Mouse (Mus musculus): ENCODE measurements around the gene Nhsl2. TPM values are rescaled to one million over a fixed set of nuclear protein-coding genes. Genes with fewer than 3 reads are reported as not detected.

The Nhsl2 gene
- polyA plus RNA-seq, 1 experiment from 2014 or later, result 0.76 TPM

DNA sequence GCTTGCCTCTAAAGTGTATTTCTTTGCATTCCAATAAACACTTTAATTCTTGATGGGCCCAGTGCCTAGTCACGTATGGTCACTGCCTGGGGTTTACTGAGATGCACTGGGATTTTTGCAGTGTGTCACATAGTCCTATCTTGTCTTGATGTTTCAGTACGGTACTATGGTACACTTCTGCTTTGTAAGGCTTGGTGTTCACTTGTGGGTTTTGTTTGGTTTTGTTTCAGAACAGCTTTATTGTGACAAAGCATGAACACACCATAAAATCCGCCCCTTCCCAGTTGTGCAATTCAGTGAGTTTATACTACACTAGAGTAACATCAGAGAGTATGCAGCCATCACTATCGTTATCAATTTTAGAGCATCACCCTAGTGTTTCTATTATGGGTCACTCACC is 204.8 kb downstream of the Nhsl2 start:
- DNase-seq (no peak), ATAC-seq (ENCODE audit: low read depth) (no peak)
- Histone ChIP-seq H3K9ac (no peak overlapping the region), H3K36me3 (no peaks in the 10 kb centered on the region), H3K27me3 (peaks cover 13% of the 10 kb centered on the region; the same call in 1 of the 2 replicates), H3K9me3 (replicated peaks) (no peaks in the 10 kb centered on the region), H3K27ac (no peak overlapping the region), H3K4me3 (replicated peaks) (no peak overlapping the region), H3K4me2 (no peak overlapping the region), H3K4me1 (replicated peaks) (no peaks in the 10 kb centered on the region)
- 61% methylated on average over 4 of the region's 4 CpGs for WGBS (ENCODE audit: insufficient replicate concordance)

DNA sequence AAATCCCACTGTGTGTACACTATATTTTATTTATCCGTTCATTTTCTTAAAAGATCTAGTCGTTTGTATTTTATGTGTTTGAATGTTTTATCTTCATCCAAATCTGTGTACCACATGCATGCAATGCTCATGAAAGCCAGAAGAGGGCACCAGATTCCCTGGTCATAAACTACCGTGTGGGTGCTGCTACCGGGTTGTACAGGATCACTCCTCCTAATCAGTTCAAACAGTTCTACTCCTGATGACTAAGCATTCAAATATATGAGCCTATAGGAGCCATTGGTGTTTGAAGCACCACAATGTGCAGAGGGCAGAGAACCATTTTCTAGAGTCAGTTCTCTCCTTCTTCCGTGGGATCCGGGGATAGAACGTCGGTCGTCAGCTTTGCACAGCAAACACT is 210.3 kb downstream of the Nhsl2 start:
- no peak overlapping the region for H3K9ac ChIP-seq
- ATAC-seq (ENCODE audit: low read depth), result peak; percentile 94
- WGBS (ENCODE audit: insufficient replicate concordance), result 43% methylated on average over 9 of the region's 9 CpGs

DNA sequence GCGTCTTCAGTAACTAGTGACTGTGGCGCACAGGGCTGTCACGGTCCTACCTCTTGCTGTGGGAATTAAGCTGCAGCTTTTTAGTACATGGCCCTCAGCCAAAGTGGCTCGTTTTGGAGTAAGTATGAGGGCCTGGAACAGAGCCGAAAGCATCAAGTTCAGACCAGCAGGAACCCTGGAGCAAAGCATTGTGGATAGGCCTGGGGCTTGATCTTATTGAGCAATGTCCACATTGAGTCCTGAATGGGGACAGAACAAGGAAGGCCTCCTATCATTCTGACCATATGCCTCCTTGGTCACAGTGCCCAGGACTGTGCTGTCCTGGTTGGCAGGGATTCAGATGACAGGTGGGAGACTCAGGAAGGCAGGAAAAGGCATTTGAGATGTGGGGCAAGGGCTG is 211.1 kb downstream of the Nhsl2 start:
- WGBS (ENCODE audit: insufficient replicate concordance), result 84% methylated on average over 5 of the region's 5 CpGs
- Histone ChIP-seq H3K9ac (no peak overlapping the region), H3K4me2 (no peak overlapping the region), H3K9me3 (replicated peaks) (no peaks in the 10 kb centered on the region), H3K36me3 (no peaks in the 10 kb centered on the region), H3K27ac (no peak overlapping the region), H3K4me1 (replicated peaks) (peaks cover 15% of the 10 kb centered on the region), H3K27me3 (no peaks in the 10 kb centered on the region), H3K4me3 (replicated peaks) (no peak overlapping the region)
- no peak for ATAC-seq (ENCODE audit: low read depth)
- DNase-seq, result no peak

More for the DNA sequence above, 210.3 kb downstream of the Nhsl2 start:
- H3K36me3 ChIP-seq, result no peaks in the 10 kb centered on the region
- H3K4me2 ChIP-seq, result no peak overlapping the region
- H3K27ac ChIP-seq, result no peak overlapping the region
- no peak overlapping the region for H3K4me3 ChIP-seq (replicated peaks)
- peaks cover 15% of the 10 kb centered on the region for H3K4me1 ChIP-seq (replicated peaks)
- H3K9me3 ChIP-seq (replicated peaks), result no peaks in the 10 kb centered on the region
- H3K27me3 ChIP-seq, result no peaks in the 10 kb centered on the region
- peak; percentile 16 for DNase-seq

DNA sequence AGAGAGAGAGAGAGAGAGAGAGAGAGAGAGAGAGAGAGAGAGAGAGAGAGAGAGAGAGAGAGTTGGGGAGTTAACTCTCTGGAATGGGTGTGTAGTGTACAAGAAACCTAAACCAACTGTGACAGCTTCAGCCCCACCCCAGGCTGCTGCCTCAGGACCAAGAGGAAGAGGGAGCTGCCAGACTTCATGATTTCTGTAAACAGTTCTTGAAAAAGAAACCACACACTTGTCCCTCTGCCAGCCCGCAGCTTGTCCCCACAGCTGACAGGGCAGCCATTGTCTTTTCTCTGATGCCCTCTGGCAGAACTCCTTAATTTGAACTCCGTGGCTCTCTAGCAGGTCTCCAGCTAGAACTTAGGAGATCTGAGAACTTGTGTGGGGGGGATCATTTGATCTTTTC is 211.7 kb downstream of the Nhsl2 start:
- Histone ChIP-seq H3K4me2 (no peak overlapping the region), H3K27me3 (no peaks in the 10 kb centered on the region), H3K9ac (no peak overlapping the region), H3K4me1 (replicated peaks) (peaks cover 15% of the 10 kb centered on the region), H3K9me3 (replicated peaks) (no peaks in the 10 kb centered on the region), H3K36me3 (no peaks in the 10 kb centered on the region), H3K27ac (no peak overlapping the region), H3K4me3 (replicated peaks) (no peak overlapping the region)
- ATAC-seq (ENCODE audit: low read depth) (no peak), DNase-seq (no peak)
- 20% methylated on average over 2 of the region's 2 CpGs for WGBS (ENCODE audit: insufficient replicate concordance)

DNA sequence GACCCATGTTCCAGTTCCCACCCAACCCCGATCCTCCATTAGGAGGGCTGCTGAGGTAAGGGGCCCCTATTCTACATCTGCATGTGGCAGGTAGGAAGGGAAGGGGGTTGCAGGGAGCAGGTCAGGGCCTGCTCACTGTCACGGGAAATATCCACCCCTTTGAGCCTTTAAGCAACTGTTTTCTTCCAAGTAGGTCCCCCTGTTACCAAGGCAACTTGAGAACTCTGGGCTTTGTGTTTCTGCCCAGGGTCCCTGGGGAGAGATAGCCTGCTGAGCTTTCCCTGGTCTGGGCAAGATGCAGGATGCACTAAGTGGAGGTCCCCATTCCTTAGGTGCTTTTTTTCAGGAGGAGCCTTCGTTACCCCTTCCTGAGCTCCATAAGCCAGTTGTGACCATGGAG is 214.9 kb downstream of the Nhsl2 start:
- no peak for ATAC-seq (ENCODE audit: low read depth)
- 54% methylated on average over 3 of the region's 3 CpGs for WGBS (ENCODE audit: insufficient replicate concordance)
- Histone ChIP-seq H3K9me3 (replicated peaks) (no peaks in the 10 kb centered on the region), H3K4me3 (replicated peaks) (no peak overlapping the region), H3K27me3 (0 out of 2 replicates have a peak, but pooled peaks cover 9% of the 10 kb centered on the region), H3K4me2 (no peak overlapping the region), H3K27ac (no peak overlapping the region), H3K4me1 (replicated peaks) (peaks cover 15% of the 10 kb centered on the region), H3K36me3 (no peaks in the 10 kb centered on the region), H3K9ac (no peak overlapping the region)
- DNase-seq, result no peak

DNA sequence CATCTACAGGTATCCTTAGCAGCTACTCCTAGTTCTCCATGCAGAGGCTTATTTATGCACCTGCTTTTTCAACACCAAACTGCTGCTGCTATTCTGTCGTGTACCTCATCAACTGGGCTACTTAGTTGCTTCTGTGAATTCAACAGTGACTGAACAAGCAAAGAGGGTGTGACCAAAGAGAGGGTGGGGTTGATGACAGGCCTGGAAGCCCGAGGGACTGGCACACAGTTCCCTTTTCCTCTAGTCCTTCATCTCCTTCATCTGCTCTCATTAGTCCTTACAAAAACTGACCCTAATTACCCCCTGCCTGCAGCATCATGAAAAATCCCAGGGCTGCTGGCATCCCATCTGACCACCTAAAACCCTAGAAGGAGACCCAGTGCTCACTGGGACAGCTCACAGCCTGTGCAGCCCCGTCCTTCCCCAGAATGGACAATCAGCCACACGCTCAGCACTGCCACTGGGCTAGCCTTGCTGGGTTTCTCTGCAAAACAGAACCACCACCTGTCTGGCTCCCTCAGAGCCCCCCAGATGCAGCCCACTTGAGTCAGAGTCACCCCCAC is 216.1 kb downstream of the Nhsl2 start:
- Histone ChIP-seq H3K27ac (no peak overlapping the region), H3K4me2 (no peak overlapping the region), H3K9me3 (replicated peaks) (no peaks in the 10 kb centered on the region), H3K4me1 (replicated peaks) (peaks cover 7% of the 10 kb centered on the region; the same call in 1 of the 2 replicates), H3K36me3 (no peaks in the 10 kb centered on the region), H3K27me3 (peaks cover 20% of the 10 kb centered on the region), H3K4me3 (replicated peaks) (no peak overlapping the region), H3K9ac (no peak overlapping the region)
- 44% methylated on average over 4 of the region's 4 CpGs for WGBS (ENCODE audit: insufficient replicate concordance)
- ATAC-seq (ENCODE audit: low read depth), result no peak
- DNase-seq, result no peak

DNA sequence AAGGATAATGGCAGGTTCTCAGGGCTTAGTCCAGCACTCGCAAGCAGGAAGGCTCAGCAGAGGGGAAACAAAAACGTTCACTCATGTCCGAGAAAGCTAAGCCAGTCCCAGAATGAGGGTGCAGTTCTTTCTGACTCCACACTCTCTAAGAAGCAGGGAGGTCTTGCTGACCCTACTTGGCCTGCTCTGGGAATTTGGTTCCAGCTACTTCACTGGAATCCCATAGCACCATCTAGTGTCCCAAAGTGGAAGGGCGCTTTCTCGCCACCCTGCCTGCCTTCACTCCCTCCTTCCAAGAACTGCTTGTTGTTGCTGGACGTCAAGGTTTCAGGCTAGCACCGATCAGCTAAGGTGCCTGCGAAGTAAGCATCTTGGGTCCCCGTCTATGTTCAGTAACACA is 216.9 kb downstream of the Nhsl2 start:
- peaks cover under 1% of the 10 kb centered on the region; the same call in 1 of the 2 replicates for H3K4me1 ChIP-seq (replicated peaks)
- H3K9me3 ChIP-seq (replicated peaks), result no peaks in the 10 kb centered on the region
- no peaks in the 10 kb centered on the region for H3K36me3 ChIP-seq
- H3K9ac ChIP-seq, result no peak overlapping the region
- peak; percentile 4 for DNase-seq
- H3K27me3 ChIP-seq, result peaks cover 29% of the 10 kb centered on the region
- no peak for ATAC-seq (ENCODE audit: low read depth)
- H3K4me2 ChIP-seq, result no peak overlapping the region
- WGBS (ENCODE audit: insufficient replicate concordance), result 17% methylated on average over 9 of the region's 9 CpGs
- H3K27ac ChIP-seq, result no peak overlapping the region
- H3K4me3 ChIP-seq (replicated peaks), result no peak overlapping the region

DNA sequence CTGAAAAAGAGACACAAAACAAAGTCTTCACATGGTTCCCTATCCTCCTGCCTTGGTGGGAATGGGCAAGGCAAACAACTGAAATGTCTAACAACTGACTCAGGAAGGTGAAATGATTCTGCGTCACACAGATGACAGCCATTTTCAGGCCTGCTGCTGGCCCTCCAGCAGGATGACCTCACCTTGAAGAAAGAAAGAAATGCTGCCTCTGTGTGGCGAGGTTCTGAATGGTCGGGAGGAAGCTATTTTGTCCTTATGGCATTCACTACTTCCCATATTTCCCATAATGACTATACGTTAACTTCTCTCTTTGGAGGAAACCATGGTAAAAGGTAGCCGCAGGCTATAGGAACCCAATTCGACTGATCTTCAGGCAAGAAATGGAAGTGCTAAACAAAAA is 217.9 kb downstream of the Nhsl2 start:
- H3K9me3 ChIP-seq (replicated peaks), result no peaks in the 10 kb centered on the region
- no peak for DNase-seq
- no peak overlapping the region for H3K4me3 ChIP-seq (replicated peaks)
- no peaks in the 10 kb centered on the region for H3K36me3 ChIP-seq
- ATAC-seq (ENCODE audit: low read depth), result no peak
- H3K27me3 ChIP-seq, result peaks cover 38% of the 10 kb centered on the region
- no peaks in the 10 kb centered on the region for H3K4me1 ChIP-seq (replicated peaks)
- WGBS (ENCODE audit: insufficient replicate concordance), result 65% methylated on average over 6 of the region's 6 CpGs
- no peak overlapping the region for H3K27ac ChIP-seq
- no peak overlapping the region for H3K4me2 ChIP-seq
- H3K9ac ChIP-seq, result no peak overlapping the region

DNA sequence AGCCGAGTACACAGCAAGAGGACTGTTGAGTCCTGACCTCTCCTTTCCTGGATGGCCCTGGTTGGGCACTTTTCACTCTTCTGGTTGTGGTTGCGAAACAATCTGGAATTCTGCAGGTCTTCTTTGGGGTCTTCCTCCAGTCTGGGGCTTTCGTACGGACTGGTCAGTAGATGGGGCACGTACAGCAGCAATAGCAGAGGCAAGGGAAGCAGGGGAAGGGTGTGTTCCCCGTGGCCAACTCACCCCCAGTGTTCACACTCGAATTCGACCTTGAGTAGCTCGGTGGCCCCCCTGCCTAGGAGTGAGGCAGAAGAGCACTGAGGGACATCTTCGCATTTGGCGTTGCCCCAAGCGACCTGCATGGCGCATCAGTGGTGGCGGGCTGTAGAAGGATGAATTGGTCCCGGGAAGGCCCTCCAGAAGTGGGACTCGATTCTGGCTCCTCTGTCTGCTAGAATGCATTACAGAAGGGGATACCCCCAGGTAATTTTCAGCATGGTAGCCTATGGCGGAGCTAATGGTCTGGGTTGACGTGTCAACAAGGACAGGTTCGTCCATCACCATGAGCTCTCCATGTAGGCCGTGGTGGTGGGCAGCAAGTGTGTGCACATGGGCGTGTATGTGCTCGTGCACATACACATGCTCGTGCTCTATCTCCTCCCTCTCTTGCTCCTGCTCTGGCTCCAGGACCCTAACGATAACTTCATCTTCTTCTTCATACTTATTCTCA is 219.8 kb downstream of the Nhsl2 start:
- H3K27me3 ChIP-seq, result peaks cover 49% of the 10 kb centered on the region
- 74% methylated on average over 24 of the region's 24 CpGs for WGBS (ENCODE audit: insufficient replicate concordance)

DNA sequence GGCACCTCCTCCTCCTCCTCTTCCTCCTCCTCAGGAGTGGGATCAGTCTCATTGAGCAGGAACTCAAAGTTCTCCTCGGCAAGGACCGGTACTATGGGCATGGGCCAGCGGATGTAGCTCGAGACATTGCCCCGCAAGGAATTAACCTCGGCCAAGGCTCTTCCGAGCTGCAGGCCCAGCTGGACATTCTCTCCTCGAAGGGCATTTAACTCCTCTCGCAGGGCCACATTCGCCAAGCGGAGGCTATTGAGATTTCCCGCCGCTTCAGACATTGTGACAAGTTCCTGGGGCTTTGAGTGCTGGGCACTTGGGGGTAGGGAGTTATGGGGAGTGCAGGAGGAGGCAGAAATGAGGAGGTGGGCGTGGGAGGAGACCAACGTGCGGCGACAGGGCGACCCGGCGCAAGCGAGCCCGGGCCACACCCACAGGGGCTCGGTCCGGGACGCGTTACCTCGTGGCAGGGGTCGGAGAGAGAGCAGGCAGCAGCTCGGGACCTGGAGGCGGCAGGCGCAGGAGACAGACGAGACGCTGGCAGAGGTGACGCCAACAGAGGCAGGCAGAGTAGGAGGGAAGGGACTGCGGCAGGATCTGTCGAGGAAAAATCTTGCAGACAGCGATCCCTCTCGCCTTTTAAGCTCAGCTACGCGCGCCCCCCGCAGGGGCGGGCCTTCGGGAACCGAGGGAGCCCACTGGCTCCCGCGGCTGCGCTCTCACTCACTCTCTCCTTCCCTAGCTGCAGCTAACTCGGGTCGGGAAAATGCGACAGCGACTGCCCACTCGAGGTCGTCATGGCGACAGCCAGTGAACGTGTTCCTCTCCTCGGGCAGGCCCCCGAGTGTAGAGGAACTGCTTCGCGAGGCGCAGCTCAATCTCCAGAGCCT is 221.6 kb downstream of the Nhsl2 start, which contains the start of gene Rtl5:
TSS of gene Rtl5 (minus strand) at position 714 of the 881 bp plus-strand sequence.
- Histone ChIP-seq H3K4me2 (peak within 1 kb of the TSS; percentile 63), H3K4me3 (replicated peaks) (peak within 1 kb of the TSS; percentile 46), H3K27ac (no peak within 1 kb of the TSS), H3K4me1 (replicated peaks) (no peaks in the 10 kb centered on the region), H3K36me3 (no peaks in the 10 kb centered on the region), H3K9ac (no peak within 1 kb of the TSS; the same call in 1 of the 2 replicates), H3K9me3 (replicated peaks) (no peaks in the 10 kb centered on the region), H3K27me3 (peaks cover 49% of the 10 kb centered on the region)
- peak; percentile 54 for ATAC-seq (ENCODE audit: low read depth)
- peak; percentile 1 for DNase-seq
- whole genome bisulfite sequencing (ENCODE audit: insufficient replicate concordance), result 13% methylated on average over 61 of the region's 61 CpGs

More for the DNA sequence above, 219.8 kb downstream of the Nhsl2 start:
- DNase-seq, result no peak
- Histone ChIP-seq H3K4me3 (replicated peaks) (no peak overlapping the region), H3K9ac (no peak overlapping the region), H3K4me2 (no peak overlapping the region), H3K4me1 (replicated peaks) (no peaks in the 10 kb centered on the region), H3K36me3 (no peaks in the 10 kb centered on the region), H3K9me3 (replicated peaks) (no peaks in the 10 kb centered on the region), H3K27ac (no peak overlapping the region)
- no peak for ATAC-seq (ENCODE audit: low read depth)

DNA sequence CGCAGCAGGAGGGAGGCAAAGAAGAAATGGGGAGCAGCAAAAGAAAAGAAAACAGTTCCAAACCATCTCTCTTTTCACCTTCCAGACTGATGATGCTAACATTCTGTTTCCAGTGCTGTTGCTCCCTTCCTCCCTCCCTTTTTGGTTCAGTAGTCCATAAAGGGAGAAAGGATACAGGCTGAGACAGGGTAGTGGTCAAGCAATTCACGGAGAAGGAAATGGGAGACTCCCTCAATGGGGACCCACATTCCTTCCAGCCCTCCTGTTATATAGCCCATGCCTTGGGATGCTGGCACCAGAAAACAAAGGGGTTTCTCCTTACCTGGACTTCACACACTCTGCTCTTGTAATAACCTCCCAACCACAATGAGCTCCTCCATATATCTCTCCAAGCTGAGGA is 222.3 kb downstream of the Nhsl2 start:
- no peaks in the 10 kb centered on the region for H3K36me3 ChIP-seq
- ATAC-seq (ENCODE audit: low read depth), result no peak
- no peak for DNase-seq
- H3K4me1 ChIP-seq (replicated peaks), result no peaks in the 10 kb centered on the region
- H3K9ac ChIP-seq, result no peak overlapping the region
- WGBS (ENCODE audit: insufficient replicate concordance), result 37% methylated on average over 2 of the region's 2 CpGs
- peak overlapping the region; percentile 46; the same call in 1 of the 2 replicates for H3K4me3 ChIP-seq (replicated peaks)
- H3K9me3 ChIP-seq (replicated peaks), result no peaks in the 10 kb centered on the region
- H3K4me2 ChIP-seq, result peak overlapping the region; percentile 63
- no peak overlapping the region for H3K27ac ChIP-seq
- H3K27me3 ChIP-seq, result peaks cover 49% of the 10 kb centered on the region

Data from liver, embryonic 13.5 days (tissue).